Mouse (Mus musculus): ENCODE data around the gene H2-T23.
"Not testable (repeated sequence)": the region's sequence is repeated elsewhere in the genome, so short reads cannot be mapped to it uniquely, and the experiment has no call there.

DNA sequence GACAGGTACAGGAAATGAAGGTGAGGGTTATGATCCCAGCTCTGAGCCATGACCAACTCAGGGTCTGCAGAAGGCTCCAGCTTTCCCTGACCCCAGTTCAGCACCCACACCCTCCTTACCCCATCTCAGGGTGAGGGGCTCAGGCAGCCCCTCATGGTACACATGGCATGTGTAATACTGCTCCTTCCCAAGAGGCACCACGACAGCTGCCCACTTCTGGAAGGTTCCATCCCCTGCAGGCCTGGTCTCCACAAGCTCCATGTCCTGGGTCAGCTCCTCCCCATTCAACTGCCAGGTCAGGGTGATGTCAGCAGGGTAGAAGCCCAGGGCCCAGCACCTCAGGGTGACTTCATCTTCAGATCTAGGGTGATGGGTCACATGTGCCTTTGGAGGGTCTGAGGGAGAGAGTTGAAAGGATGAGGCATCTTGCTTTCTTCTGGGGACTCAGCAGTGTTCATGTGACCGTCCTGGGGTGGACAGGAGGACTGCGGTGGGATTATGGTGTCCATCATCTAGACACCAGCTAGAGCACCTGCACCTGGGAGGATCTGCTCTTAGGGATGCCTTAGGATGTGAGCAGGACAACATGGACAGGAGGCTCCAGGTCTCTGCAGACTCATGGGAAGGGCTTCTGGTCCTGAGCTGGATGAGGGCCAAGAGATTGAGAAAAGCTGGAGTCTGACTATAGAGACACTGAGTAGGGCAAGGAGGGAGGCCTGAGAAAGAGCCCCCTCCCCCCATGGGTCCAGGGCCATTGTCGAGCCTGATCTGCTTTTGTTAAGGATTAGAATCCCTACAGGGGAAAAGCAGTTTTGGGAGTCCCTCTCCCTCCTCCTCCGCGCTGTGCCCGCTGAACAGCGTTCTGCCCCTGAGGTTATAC is 1.7 kb downstream of the H2-T23 start:
- not testable (repeated sequence) for TF ChIP-seq CTCF, EP300 (IDR thresholded peaks at IDR 0.05; ENCODE audit: low read depth)

Data from liver, postnatal 0 days (tissue).